24 mouse cellular contexts compared by ENCODE assay signal in the genomic region with DNA sequence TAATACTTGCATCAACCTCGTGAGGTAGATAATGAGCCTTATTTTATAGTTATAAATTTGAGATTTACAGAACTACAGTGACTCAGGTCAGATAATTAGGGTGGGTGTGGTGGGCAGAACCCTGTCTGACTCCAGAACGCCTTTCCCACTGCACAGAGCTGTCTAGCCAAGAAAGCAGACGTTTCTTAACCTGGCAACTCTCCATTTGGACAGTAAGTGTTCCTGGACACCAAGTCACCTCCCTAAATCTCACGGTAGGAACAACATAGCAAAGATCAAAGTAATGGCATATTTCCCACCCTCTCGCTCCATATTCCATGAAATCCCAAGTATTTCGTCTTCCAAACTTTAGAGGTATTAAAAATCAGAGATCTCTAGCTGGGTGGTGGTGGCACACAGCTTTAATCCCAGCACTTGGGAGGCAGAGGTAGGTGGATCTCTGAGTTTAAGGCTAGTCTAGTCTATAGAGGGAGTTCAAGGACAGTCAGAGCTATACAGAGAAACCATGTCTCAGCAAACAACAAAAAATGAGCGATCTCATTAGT. TPM values are rescaled to one million over a fixed set of nuclear protein-coding genes. Genes with fewer than 3 reads are reported as not detected.
DNase-seq lines count a peak whose midpoint lies in the region; ATAC-seq and TF ChIP-seq lines count a peak whose summit lies in the region.
"Had no signal": no experiment of that assay in that cellular context is flagged by ENCODE, and none has a peak within 500 bp of the region (broad histone marks: within the 10 kb centered on the region; RNA-seq: fewer than 3 reads in every experiment).

No protein-coding gene starts in this region.

- H3K9ac ChIP-seq in forebrain, embryonic 11.5 days (ENCODE audit: low read length), result no peak overlapping the region
- no peak overlapping the region for H3K9ac ChIP-seq in forebrain, embryonic 14.5 days (ENCODE audit: low read length)
- H3K9ac ChIP-seq in liver, adult 2 months (ENCODE audit: low read depth, low read length), result no peak overlapping the region
- no peak overlapping the region for H3K9ac ChIP-seq in liver, embryonic 12.5 days
- H3K9ac ChIP-seq: forebrain, embryonic 13.5 days; hindbrain, embryonic 13.5 days had no signal

- DNase-seq in forebrain, embryonic 11.5 days (ENCODE audit: low spot score), result peak; percentile 2
- DNase-seq in forebrain, embryonic 14.5 days (ENCODE audit: low spot score), result no peak
- peak; percentile 71 for DNase-seq in heart, adult 11 months
- no peak for DNase-seq in heart, adult 8-10 months (ENCODE audit: low spot score)
- DNase-seq in liver, adult 2 months (ENCODE audit: extremely low read depth, low read depth, low spot score), result peak; percentile 68
- DNase-seq in skeletal muscle tissue, adult 2 months (ENCODE audit: low read depth, low spot score), result peak; percentile 34
- DNase-seq in left cerebral cortex, adult 18-20 months (ENCODE audit: low spot score in 2 of 2), result no peak
- DNase-seq: adrenal gland, adult 8-10 months; adrenal gland, postnatal 36 days; cerebellum, adult 18-20 months; cerebellum, adult 9-10 months; cerebellum, postnatal 14 days; gastrocnemius, postnatal 10 days; gastrocnemius, postnatal 36 days; heart, adult 18-20 months; heart, postnatal 36 days had no signal

- no peaks in the 10 kb centered on the region for H3K4me1 ChIP-seq in forebrain, embryonic 11.5 days (replicated peaks; ENCODE audit: control insufficient read depth, insufficient read depth, low read length)
- peaks cover 3% of the 10 kb centered on the region; the same call in 1 of the 2 replicates for H3K4me1 ChIP-seq in forebrain, embryonic 14.5 days (ENCODE audit: control insufficient read depth, insufficient read depth, low read length)
- H3K4me1 ChIP-seq in liver, adult 2 months (ENCODE audit: control insufficient read depth, insufficient read depth, low read length), result peaks cover 18% of the 10 kb centered on the region
- H3K4me1 ChIP-seq in liver, embryonic 12.5 days, result peaks cover 22% of the 10 kb centered on the region

- no peak for TF ChIP-seq POLR2A in liver, adult 2 months (IDR thresholded peaks at IDR 0.05; ENCODE audit: extremely low read depth, insufficient read depth, low read length)

- no peak for TF ChIP-seq CTCF in liver, adult 2 months (IDR thresholded peaks at IDR 0.05; ENCODE audit: low read depth, low read length)

- no peaks in the 10 kb centered on the region for H3K27me3 ChIP-seq in forebrain, embryonic 11.5 days (ENCODE audit: control insufficient read depth, insufficient read depth, low read length)
- H3K27me3 ChIP-seq in forebrain, embryonic 14.5 days (replicated peaks; ENCODE audit: control insufficient read depth, insufficient read depth, low read length), result no peaks in the 10 kb centered on the region
- H3K27me3 ChIP-seq in liver, adult 2 months (ENCODE audit: control insufficient read depth, insufficient read depth, low read length), result no peaks in the 10 kb centered on the region
- no peaks in the 10 kb centered on the region for H3K27me3 ChIP-seq in liver, embryonic 12.5 days (replicated peaks)
- H3K27me3 ChIP-seq: forebrain, embryonic 13.5 days; hindbrain, embryonic 13.5 days had no signal

- no peak for ATAC-seq in forebrain, embryonic 11.5 days (replicated peaks; ENCODE audit: low FRiP score)
- no peak for ATAC-seq in forebrain, embryonic 14.5 days
- ATAC-seq in liver, embryonic 12.5 days, result no peak
- ATAC-seq: activated CD4-positive, CD25-positive, alpha-beta regulatory T cell, adult 4 months; forebrain, embryonic 13.5 days; hindbrain, embryonic 16.5 days; intestine, embryonic 16.5 days had no signal

- no peak overlapping the region for H3K4me3 ChIP-seq in forebrain, embryonic 11.5 days (ENCODE audit: low read depth, low read length)
- H3K4me3 ChIP-seq in forebrain, embryonic 14.5 days (ENCODE audit: low read depth, low read length), result no peak overlapping the region
- H3K4me3 ChIP-seq in liver, adult 2 months (ENCODE audit: insufficient read depth, low read depth, low read length), result no peak overlapping the region
- no peak overlapping the region for H3K4me3 ChIP-seq in liver, embryonic 12.5 days
- H3K4me3 ChIP-seq: forebrain, embryonic 13.5 days; hindbrain, embryonic 10.5 days; hindbrain, embryonic 13.5 days had no signal

- no peak overlapping the region for H3K27ac ChIP-seq in forebrain, embryonic 11.5 days (ENCODE audit: low read depth, low read length)
- no peak overlapping the region for H3K27ac ChIP-seq in forebrain, embryonic 14.5 days (ENCODE audit: low read depth, low read length)
- H3K27ac ChIP-seq in liver, adult 2 months (replicated peaks; ENCODE audit: insufficient read depth, low read depth, low read length), result no peak overlapping the region
- no peak overlapping the region for H3K27ac ChIP-seq in liver, embryonic 12.5 days
- H3K27ac ChIP-seq: forebrain, embryonic 13.5 days; hindbrain, embryonic 10.5 days; hindbrain, embryonic 13.5 days had no signal

- H3K9me3 ChIP-seq in forebrain, embryonic 11.5 days (ENCODE audit: control insufficient read depth, low read length), result no peaks in the 10 kb centered on the region
- H3K9me3 ChIP-seq in forebrain, embryonic 14.5 days (replicated peaks; ENCODE audit: control insufficient read depth, low read length), result no peaks in the 10 kb centered on the region
- no peaks in the 10 kb centered on the region for H3K9me3 ChIP-seq in liver, embryonic 12.5 days (replicated peaks)
- H3K9me3 ChIP-seq: forebrain, embryonic 13.5 days; hindbrain, embryonic 10.5 days; hindbrain, embryonic 13.5 days had no signal

- no peak overlapping the region for H3K4me2 ChIP-seq in forebrain, embryonic 11.5 days (ENCODE audit: low read depth, low read length, severe bottlenecking)
- H3K4me2 ChIP-seq in forebrain, embryonic 14.5 days (ENCODE audit: low read length), result no peak overlapping the region
- H3K4me2 ChIP-seq in liver, embryonic 12.5 days, result no peak overlapping the region
- H3K4me2 ChIP-seq: forebrain, embryonic 13.5 days; heart, embryonic 11.5 days; hindbrain, embryonic 13.5 days had no signal

- H3K79me2 ChIP-seq in liver, adult 2 months (ENCODE audit: control insufficient read depth, insufficient read depth, low read length), result peaks cover 71% of the 10 kb centered on the region

- no peaks in the 10 kb centered on the region for H3K36me3 ChIP-seq in forebrain, embryonic 11.5 days (ENCODE audit: control insufficient read depth, insufficient read depth, low read length)
- H3K36me3 ChIP-seq in forebrain, embryonic 14.5 days (ENCODE audit: control insufficient read depth, insufficient read depth, low read length), result no peaks in the 10 kb centered on the region
- H3K36me3 ChIP-seq in liver, adult 2 months (ENCODE audit: control insufficient read depth, insufficient read depth, low read length), result no peaks in the 10 kb centered on the region
- peaks cover 12% of the 10 kb centered on the region for H3K36me3 ChIP-seq in liver, embryonic 12.5 days

- 91% methylated on average over 7 of the region's 7 CpGs for WGBS in forebrain, embryonic 11.5 days
- 94% methylated on average over 7 of the region's 7 CpGs for WGBS in forebrain, embryonic 14.5 days
- 41% methylated on average over 7 of the region's 7 CpGs for WGBS in liver, adult 2 months
- 79% methylated on average over 7 of the region's 7 CpGs for WGBS in liver, embryonic 12.5 days (ENCODE audit: insufficient replicate concordance)

RNA-seq across cellular contexts. Expression of gene Rab21, which starts 8.0 kb away (rescaled TPM):
- 10.0 and 11.9 TPM in 2 replicates for polyA plus RNA-seq in forebrain, embryonic 11.5 days (2014; fragmentation: Nextera tagmentation; extraction: Ambion mirVana)
- 9.2 and 10.6 TPM in 2 replicates for polyA plus RNA-seq in forebrain, embryonic 14.5 days (2014; fragmentation: Nextera tagmentation; extraction: Ambion mirVana)
- total RNA-seq in heart, adult 8-10 months (2022), result 10 to 100 TPM; 74.8 to 90.9 (median 80.1) TPM
- 14.7 and 16.5 TPM in 2 replicates for total RNA-seq in liver, adult 2 months (2014; rRNA removed)
- polyA plus RNA-seq in liver, adult 2 months (2012; rRNA removed), result 18.0 and 19.0 TPM in 2 replicates
- polyA plus RNA-seq in liver, embryonic 12.5 days (2016; fragmentation: Nextera tagmentation; extraction: Ambion mirVana), result 4.8 and 6.1 TPM in 2 replicates
- 10 to 100 TPM; 54.4 to 54.8 TPM for total RNA-seq in left cerebral cortex, adult 18-20 months (2021)

RNA-seq across cellular contexts. Expression of gene Tmem19, which starts 54.9 kb away (rescaled TPM):
- polyA plus RNA-seq in forebrain, embryonic 11.5 days (2014; fragmentation: Nextera tagmentation; extraction: Ambion mirVana), result 32.6 and 33.7 TPM in 2 replicates
- polyA plus RNA-seq in forebrain, embryonic 14.5 days (2014; fragmentation: Nextera tagmentation; extraction: Ambion mirVana), result 43.6 and 44.9 TPM in 2 replicates
- total RNA-seq in heart, adult 8-10 months (2022), result 10 to 100 TPM in 3 of 4 experiments, 1 to 10 TPM in 1; 9.9 to 12.7 (median 11.3) TPM
- 30.8 and 36.7 TPM in 2 replicates for total RNA-seq in liver, adult 2 months (2014; rRNA removed)
- polyA plus RNA-seq in liver, adult 2 months (2012; rRNA removed), result 41.8 and 47.4 TPM in 2 replicates
- 15.0 and 16.7 TPM in 2 replicates for polyA plus RNA-seq in liver, embryonic 12.5 days (2016; fragmentation: Nextera tagmentation; extraction: Ambion mirVana)
- total RNA-seq in left cerebral cortex, adult 18-20 months (2021), result 10 to 100 TPM; 34.4 to 38.2 TPM

RNA-seq across cellular contexts. Expression of gene Tbc1d15, which starts 56.1 kb away (rescaled TPM):
- 45.5 and 52.3 TPM in 2 replicates for polyA plus RNA-seq in forebrain, embryonic 11.5 days (2014; fragmentation: Nextera tagmentation; extraction: Ambion mirVana)
- 51.0 and 55.5 TPM in 2 replicates for polyA plus RNA-seq in forebrain, embryonic 14.5 days (2014; fragmentation: Nextera tagmentation; extraction: Ambion mirVana)
- 10 to 100 TPM; 40.3 to 59.3 (median 47.3) TPM for total RNA-seq in heart, adult 8-10 months (2022)
- 46.2 and 49.9 TPM in 2 replicates for total RNA-seq in liver, adult 2 months (2014; rRNA removed)
- 6.7 and 7.7 TPM in 2 replicates for polyA plus RNA-seq in liver, adult 2 months (2012; rRNA removed)
- polyA plus RNA-seq in liver, embryonic 12.5 days (2016; fragmentation: Nextera tagmentation; extraction: Ambion mirVana), result 45.0 and 46.8 TPM in 2 replicates
- total RNA-seq in left cerebral cortex, adult 18-20 months (2021), result 10 to 100 TPM; 49.8 to 59.9 TPM

Comparison
In these comparisons a context has a peak if more than half of its experiments do, and no peak if none do; other contexts are left out.
1. DNase-seq: peak in forebrain, embryonic 11.5 days (single experiment), heart, adult 11 months (single experiment), liver, adult 2 months (single experiment) and skeletal muscle tissue, adult 2 months (single experiment); none in forebrain, embryonic 14.5 days (single experiment), heart, adult 8-10 months (single experiment) and left cerebral cortex, adult 18-20 months (0 of 2).